Mouse (Mus musculus) limb, embryonic 10.5 days (tissue): ENCODE results near the gene Kif5c. TPM values are rescaled to one million over a fixed set of nuclear protein-coding genes. Genes with fewer than 3 reads are reported as not detected.

Experiments used
- DNase-seq: peaks from one replicate; pipeline ENCODE4 v3.0.0-alpha.2; 2017; ENCODE audit warnings: low spot score
- H3K27ac ChIP-seq: fragments of 300-500 bp; sonication (generic); 2 replicates; pipeline ENCODE4 v1.5.1; 2016; ENCODE audit warnings: mild to moderate bottlenecking
- H3K27me3 ChIP-seq: fragments of 300-500 bp; sonication (generic); 2 replicates; pipeline ENCODE4 v1.6.1; 2016; ENCODE audit warnings: low read depth, mild to moderate bottlenecking; ENCODE audit not compliant: poor library complexity, severe bottlenecking
- H3K36me3 ChIP-seq: fragments of 300-500 bp; sonication (generic); 2 replicates; pipeline ENCODE4 v1.6.1; 2016; ENCODE audit warnings: mild to moderate bottlenecking, moderate library complexity
- H3K4me1 ChIP-seq: fragments of 300-500 bp; sonication (generic); 2 replicates; pipeline ENCODE4 v1.6.1; 2016
- H3K4me3 ChIP-seq: fragments of 300-500 bp; sonication (generic); 2 replicates; pipeline ENCODE4 v1.5.1; 2016; ENCODE audit warnings: mild to moderate bottlenecking, moderate library complexity
- H3K9me3 ChIP-seq: fragments of 300-500 bp; sonication (generic); replicated peaks from 2 replicates; pipeline ENCODE4 v1.6.1; 2016; ENCODE audit warnings: mild to moderate bottlenecking
- WGBS: fragments of 180-500 bp; shearing (Covaris S2); methylation state at CpG from one replicate; pipeline ENCODE4 v1.1.7; 2016; 5-methylcytosine and 5-hydroxymethylcytosine counted together
- polyA plus RNA-seq: library from polyadenylated mRNA; unstranded; fragments of >200 nt; fragmentation: Nextera tagmentation; extraction: Ambion mirVana; gene quantifications from 2 replicates; pipeline ENCODE4 v1.2.1, GENCODE M21; 2016

Kif5c gene
- polyA plus RNA-seq, 1 experiment from 2014 or later = 14.5 TPM

DNA sequence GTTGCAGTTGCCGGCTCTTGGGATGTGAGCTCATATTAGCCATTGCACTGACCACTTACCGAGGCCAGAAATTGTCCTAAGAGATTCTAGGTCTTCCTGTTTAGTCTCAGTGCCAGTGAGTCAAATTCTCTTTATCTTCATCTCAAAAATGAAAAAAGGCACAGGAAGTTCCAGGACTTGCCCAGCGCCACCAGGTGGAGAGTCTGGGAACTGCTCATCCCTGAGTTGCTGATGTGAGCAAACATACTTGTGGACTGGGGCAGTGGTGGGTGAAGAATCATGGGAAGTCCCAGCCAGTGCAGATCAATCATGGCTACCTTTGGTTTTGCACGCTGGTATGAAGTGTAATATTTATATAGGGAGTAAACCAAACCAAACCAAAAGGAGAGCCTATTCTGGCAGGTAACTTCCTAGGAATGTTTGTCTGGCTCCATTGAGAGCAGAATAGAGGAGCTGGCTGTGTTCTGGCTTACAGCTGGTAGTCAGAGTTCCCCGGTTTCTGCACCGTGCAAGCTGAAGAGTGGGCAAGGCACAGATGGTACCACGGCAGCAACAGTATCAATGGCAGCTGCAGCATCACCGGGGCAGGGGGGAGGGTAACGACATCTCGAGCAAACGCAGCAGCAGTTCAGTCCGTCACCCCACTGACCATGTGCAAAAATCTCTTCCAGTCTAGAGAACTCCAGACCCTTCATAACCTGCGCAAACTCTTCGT, 129.7 kb downstream of the Kif5c start:
- Histone ChIP-seq H3K4me3 (no peak overlapping the region), H3K27ac (no peak overlapping the region), H3K4me1 (peaks cover 34% of the 10 kb centered on the region), H3K9me3 (no peaks in the 10 kb centered on the region), H3K27me3 (no peaks in the 10 kb centered on the region), H3K36me3 (peaks cover 72% of the 10 kb centered on the region)
- peak; percentile 58 for DNase-seq
- WGBS = 86% methylated on average over 14 of the region's 14 CpGs

DNA sequence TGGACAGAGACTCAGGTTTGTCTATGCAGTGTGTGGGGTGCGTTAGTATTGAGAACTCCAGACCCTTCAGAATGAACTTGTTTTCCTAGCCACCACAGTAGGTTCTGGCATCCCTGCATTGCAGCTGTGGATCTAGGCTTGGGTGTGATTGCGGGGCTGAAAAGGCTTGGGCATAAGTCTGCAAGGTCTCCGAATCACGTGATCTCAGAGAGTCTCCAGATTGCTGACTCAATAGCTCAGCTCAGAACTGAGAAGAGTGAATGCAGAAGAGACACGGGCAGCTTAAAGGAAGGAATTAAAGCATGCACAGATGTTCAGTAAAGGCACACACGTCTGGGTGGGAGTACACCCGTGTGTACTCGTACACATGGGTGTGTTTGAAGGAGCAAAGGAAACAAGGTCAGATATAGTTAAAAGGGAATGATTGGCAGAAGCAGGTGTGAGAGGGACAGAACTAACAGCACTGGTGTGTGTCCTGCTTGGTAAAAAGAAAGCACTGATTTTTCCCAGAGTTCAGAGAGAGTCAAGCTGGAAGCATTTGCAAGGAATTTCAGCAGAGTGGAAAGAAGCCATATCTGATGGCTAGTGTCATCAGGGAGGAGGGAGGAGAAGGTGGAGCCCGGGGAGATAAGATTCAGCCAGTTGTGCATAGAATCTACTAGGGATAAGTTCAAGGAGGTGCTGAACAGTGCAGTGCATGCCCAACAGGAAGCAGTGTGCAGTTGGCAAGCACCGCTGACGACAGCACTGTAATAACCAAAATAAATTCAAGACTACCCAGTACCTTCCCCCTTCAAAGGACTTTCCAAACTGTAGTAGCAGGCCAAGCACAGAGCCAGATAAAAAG, 130.9 kb downstream of the Kif5c start:
- no peak overlapping the region for H3K4me3 ChIP-seq
- peaks cover 23% of the 10 kb centered on the region for H3K4me1 ChIP-seq
- 90% methylated on average over 11 of the region's 11 CpGs for WGBS
- peaks cover 72% of the 10 kb centered on the region for H3K36me3 ChIP-seq
- no peaks in the 10 kb centered on the region for H3K27me3 ChIP-seq
- no peaks in the 10 kb centered on the region for H3K9me3 ChIP-seq
- no peak for DNase-seq
- H3K27ac ChIP-seq = no peak overlapping the region

DNA sequence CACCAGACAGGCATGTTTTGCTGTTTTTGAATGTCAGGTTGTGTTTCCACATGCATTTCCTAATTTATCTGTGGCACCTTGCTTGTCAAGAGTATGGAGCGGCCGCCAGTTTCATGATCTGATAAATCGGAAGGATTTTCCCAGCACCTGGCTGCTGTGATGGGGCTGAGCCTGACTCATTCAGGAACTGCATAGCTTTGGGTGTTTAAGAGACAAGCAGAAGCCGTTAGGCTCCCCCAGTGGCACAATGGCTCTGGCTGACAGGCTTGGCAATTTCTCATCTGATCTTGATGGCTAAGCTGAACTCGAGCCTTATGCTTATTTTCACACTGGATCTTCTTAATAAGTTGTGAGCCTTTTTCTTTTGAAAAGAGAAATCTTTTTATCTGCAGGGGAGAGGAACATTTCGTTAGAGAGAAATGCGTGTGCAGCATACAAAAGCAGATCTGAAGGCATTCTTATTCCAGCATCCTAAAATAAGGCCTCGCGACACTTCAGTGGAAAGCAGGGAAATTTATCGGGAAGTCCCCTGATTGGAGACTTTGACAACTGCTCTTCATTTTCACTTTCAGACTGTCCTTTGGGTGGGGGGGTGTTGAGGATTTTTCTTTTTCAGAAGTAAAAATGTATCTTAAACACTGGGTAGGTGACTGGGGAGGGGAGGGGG, 132.6 kb downstream of the Kif5c start:
- no peak for DNase-seq
- Histone ChIP-seq H3K4me3 (no peak overlapping the region), H3K4me1 (peaks cover 16% of the 10 kb centered on the region), H3K27ac (no peak overlapping the region), H3K27me3 (no peaks in the 10 kb centered on the region), H3K9me3 (no peaks in the 10 kb centered on the region), H3K36me3 (peaks cover 70% of the 10 kb centered on the region)
- 87% methylated on average over 10 of the region's 10 CpGs for WGBS

DNA sequence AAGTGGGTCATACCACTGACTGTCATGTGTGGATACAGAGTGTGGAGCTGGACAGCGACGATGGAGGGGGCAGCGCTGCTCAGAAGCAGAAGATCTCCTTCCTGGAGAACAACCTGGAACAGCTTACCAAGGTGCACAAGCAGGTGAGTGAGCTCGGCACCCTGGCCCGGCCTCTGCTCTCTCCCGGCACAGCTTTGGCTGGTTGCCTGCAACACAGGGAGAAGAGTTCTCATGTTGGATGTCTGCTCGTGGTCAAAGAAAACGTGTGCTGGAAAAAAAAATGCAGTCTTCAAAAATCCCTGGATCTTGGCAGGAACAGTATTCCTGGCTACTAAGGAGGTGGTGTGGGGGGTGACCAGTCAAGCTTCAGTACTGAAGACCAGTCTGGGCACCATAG, 133.1 kb downstream of the Kif5c start:
- no peak for DNase-seq
- H3K27me3 ChIP-seq = no peaks in the 10 kb centered on the region
- no peak overlapping the region for H3K4me3 ChIP-seq
- H3K4me1 ChIP-seq = peaks cover 11% of the 10 kb centered on the region
- H3K36me3 ChIP-seq = peaks cover 70% of the 10 kb centered on the region
- H3K9me3 ChIP-seq = no peaks in the 10 kb centered on the region
- no peak overlapping the region for H3K27ac ChIP-seq
- WGBS = 94% methylated on average over 8 of the region's 8 CpGs

DNA sequence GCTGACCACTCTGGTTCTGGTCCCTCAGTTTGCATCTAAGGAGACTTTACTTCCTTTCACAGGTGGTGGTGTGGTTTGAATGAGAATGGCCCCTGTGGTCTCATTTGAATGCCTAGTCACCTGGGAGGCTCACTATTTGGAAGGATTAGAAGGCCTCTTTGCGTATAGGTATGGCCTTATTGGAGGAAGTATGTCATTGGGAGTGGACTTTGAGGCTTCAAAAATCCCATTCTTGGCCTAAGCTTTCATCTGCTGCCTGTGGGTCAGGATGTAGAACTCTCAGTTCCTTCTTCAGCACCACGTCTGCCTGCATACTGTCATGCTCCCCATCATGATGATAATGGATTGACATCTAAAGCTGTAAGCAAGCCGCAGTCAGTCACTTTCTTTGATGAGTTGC, 134.0 kb downstream of the Kif5c start:
- no peak for DNase-seq
- H3K27me3 ChIP-seq = no peaks in the 10 kb centered on the region
- H3K27ac ChIP-seq = no peak overlapping the region
- no peak overlapping the region for H3K4me3 ChIP-seq
- H3K4me1 ChIP-seq = peaks cover 5% of the 10 kb centered on the region; the same call in 1 of the 2 replicates
- H3K36me3 ChIP-seq = peaks cover 73% of the 10 kb centered on the region
- WGBS = 94% methylated on average over 3 of the region's 3 CpGs
- H3K9me3 ChIP-seq = no peaks in the 10 kb centered on the region

DNA sequence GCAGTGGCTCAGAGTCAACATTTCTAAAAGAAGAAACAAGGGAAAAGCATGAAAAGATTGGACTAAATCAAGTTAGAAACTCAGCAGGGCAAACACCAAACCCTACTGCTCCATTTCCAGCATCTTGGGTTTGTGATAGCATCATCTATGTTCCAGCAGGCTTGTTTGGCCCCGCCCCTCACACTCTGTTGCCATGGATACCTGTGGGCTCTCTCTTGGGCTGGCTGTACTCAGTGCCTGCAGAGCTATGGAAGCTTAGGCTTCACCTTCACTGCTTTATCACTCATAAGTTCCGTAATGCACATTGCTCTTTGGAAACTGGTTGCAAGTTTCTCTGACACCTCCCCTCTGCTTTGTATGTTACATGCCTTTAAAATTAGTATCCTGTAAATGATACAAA, 136.0 kb downstream of the Kif5c start:
- Histone ChIP-seq H3K4me3 (no peak overlapping the region), H3K27me3 (no peaks in the 10 kb centered on the region), H3K4me1 (no peaks in the 10 kb centered on the region; the same call in 1 of the 2 replicates), H3K27ac (no peak overlapping the region), H3K36me3 (peaks cover 77% of the 10 kb centered on the region), H3K9me3 (no peaks in the 10 kb centered on the region)
- no peak for DNase-seq
- 71% methylated on average over 2 of the region's 2 CpGs for WGBS

DNA sequence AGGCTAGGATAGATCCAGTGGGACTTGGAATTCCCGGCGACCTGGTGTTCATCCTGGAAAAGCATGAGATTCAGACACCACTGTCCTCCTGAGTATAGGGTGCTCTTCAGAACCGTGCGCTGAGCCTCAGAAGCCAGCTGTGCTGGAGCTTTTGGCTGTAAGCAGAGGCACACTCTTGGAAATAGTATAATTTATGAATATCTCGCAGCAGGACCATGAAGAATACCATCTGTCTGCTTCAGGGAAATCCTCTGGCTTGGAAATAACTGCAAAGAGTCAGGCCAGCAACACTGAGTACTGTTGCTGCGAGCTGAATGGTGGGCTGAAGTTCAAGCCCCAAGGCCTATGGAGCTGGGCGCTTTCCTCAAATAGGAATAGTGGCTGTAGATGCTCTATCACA, 138.5 kb downstream of the Kif5c start:
- Histone ChIP-seq H3K27me3 (no peaks in the 10 kb centered on the region), H3K9me3 (no peaks in the 10 kb centered on the region), H3K4me1 (no peaks in the 10 kb centered on the region; the same call in 1 of the 2 replicates), H3K27ac (no peak overlapping the region), H3K36me3 (peaks cover 79% of the 10 kb centered on the region), H3K4me3 (no peak overlapping the region)
- 91% methylated on average over 7 of the region's 7 CpGs for WGBS
- no peak for DNase-seq

DNA sequence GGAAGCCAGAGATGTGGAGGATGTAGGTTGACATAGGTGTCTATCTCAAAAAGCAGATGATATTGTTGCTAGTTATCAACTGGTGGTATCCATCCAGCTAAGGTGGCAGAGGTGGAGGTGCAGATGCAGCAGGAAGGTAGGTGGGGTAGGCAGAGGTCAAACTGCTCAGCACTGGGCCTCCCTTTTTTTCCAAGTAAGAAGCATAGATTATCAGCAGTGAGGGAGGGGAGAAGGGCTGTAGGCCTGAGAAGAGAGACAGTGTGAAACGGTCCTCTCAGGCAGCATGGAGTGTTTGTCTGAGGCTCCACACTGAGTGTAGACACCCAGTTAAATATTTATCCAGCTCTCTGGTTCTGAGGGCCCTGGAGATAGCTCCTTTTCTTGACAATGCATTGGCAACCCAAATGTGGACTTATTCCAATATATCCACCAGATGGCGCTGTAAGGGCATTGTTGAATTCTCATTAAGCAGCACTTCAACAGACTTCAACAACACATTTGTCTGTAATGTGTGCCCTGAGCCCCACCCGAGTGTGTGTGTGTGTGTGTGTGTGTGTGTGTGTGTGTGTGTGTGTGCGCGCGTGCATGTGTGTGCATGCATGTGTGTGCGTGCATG, 145.3 kb downstream of the Kif5c start:
- 52% methylated on average over 7 of the region's 7 CpGs for WGBS

DNA sequence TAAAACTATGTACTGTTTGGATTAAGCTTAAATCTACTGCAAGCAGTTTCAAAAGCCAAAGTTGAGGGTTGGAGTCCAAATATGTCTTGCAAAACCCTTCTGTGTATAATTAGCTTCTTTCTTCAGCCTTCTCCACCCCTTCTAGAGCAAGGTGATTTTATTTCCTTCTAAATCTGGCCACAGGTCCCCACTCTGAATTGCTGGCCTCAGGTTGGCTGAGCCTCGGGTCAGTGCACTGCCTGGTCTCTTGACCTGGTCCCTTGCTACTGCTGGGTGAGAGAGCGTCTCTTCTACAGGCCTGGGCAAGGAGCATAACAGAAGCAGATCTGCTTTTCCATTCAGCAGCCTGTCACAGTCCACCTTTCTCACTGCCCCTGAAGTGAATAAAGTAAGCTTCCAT, 149.8 kb downstream of the Kif5c start:
- no peak overlapping the region for H3K4me3 ChIP-seq
- no peak overlapping the region for H3K27ac ChIP-seq
- WGBS = 81% methylated on average over 2 of the region's 2 CpGs
- peaks cover 27% of the 10 kb centered on the region for H3K36me3 ChIP-seq
- DNase-seq = no peak
- no peaks in the 10 kb centered on the region for H3K4me1 ChIP-seq
- H3K9me3 ChIP-seq = no peaks in the 10 kb centered on the region
- H3K27me3 ChIP-seq = no peaks in the 10 kb centered on the region

More for the DNA sequence above, 145.3 kb downstream of the Kif5c start:
- Histone ChIP-seq H3K4me1 (no peaks in the 10 kb centered on the region), H3K27ac (no peak overlapping the region), H3K27me3 (no peaks in the 10 kb centered on the region), H3K36me3 (peaks cover 62% of the 10 kb centered on the region), H3K4me3 (no peak overlapping the region), H3K9me3 (no peaks in the 10 kb centered on the region)
- peak; percentile 65 for DNase-seq

DNA sequence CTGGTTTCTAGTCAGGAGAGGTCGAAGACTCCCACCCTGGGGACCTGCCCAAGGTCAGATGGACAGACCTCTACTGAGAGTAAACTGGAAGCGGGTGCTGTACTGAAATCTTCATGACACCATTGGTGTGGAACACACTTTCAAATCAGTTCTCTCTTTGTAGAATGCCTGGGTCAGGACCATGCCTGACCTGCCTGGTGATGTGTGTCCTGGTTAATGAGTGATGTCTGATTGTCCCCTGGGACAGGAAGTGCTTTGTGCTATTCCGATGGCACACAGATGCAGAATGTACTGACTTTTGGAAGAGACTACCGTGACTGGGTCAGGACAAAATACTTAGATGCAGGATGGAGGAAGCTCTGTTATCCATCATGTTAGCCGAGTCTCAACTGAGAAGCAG, 151.3 kb downstream of the Kif5c start:
- 87% methylated on average over 5 of the region's 5 CpGs for WGBS
- DNase-seq = no peak
- H3K4me3 ChIP-seq = no peak overlapping the region
- H3K27ac ChIP-seq = no peak overlapping the region
- H3K36me3 ChIP-seq = peaks cover 29% of the 10 kb centered on the region
- H3K9me3 ChIP-seq = no peaks in the 10 kb centered on the region
- no peaks in the 10 kb centered on the region for H3K27me3 ChIP-seq
- no peaks in the 10 kb centered on the region for H3K4me1 ChIP-seq

DNA sequence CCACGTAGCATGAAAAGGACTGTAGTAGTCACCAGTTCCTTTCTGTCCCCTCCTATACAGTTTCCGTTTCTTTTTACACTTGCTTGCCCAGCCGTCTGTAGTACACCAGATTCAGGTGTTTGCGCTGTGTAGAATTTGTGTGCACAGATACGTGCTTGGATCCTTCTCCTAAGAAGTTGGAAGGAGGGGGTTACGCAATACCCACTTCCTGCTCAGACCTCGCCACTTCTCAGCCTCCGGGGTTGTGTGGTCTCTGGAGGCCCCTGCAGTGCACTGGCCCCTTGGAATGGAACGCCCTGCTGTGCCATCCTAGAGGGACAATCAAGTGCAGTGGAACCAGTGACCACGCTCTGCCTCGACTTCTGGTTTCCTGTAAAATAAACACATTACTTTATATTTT, 152.1 kb downstream of the Kif5c start:
- WGBS = 84% methylated on average over 11 of the region's 11 CpGs
- Histone ChIP-seq H3K36me3 (peaks cover 28% of the 10 kb centered on the region), H3K4me1 (no peaks in the 10 kb centered on the region), H3K27ac (no peak overlapping the region), H3K9me3 (no peaks in the 10 kb centered on the region), H3K4me3 (no peak overlapping the region), H3K27me3 (no peaks in the 10 kb centered on the region)
- DNase-seq = no peak

DNA sequence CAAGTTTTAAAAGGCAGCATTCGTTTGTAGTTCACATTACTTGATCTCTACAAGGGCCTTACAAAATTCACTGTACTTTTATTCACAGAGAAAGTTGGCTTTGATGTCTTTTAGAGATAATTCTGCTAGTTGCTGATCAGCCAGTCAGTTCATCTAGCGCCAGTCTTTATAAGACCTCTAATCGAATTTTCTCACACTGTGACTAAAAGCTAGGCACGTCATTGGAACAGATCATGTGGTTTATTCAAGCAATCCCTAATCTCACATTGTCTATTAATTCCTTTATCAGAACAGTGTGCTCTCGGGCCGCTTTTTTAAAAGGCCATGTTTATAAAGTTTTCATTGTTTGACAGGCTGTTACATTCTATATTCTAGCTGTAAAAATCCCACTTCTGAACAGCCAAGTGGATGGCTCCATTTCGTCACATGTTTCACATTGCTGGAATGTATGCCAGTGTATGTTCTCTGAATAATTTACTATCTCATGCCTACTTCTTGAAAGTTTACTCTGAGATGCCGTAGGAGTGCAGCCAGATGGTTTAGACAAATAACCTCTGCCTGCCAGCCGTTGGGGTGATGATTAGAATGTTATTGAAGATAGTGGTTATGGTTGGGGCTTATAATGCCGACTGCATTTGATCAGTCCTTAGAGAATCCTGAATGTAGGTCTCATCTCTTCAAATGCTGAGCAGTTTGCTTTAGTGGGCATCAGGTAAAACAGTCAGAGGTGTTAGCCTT, 154.3 kb downstream of the Kif5c start:
- DNase-seq = no peak
- 92% methylated on average over 10 of the region's 10 CpGs for WGBS
- H3K36me3 ChIP-seq = peaks cover 19% of the 10 kb centered on the region
- H3K9me3 ChIP-seq = no peaks in the 10 kb centered on the region
- no peaks in the 10 kb centered on the region for H3K4me1 ChIP-seq
- no peaks in the 10 kb centered on the region for H3K27me3 ChIP-seq
- no peak overlapping the region for H3K4me3 ChIP-seq
- H3K27ac ChIP-seq = no peak overlapping the region
